8 mouse cellular contexts compared by ENCODE assay signal in genomic region chr8:84104697-84105609, GRCm38 (mm10). TPM values are rescaled to one million over a fixed set of nuclear protein-coding genes. Genes with fewer than 3 reads are reported as not detected.
A peak's percentile ranks its signal among the peaks of the same experiment; 100 is the strongest.
DNase-seq lines count a peak whose midpoint lies in the region; ATAC-seq and TF ChIP-seq lines count a peak whose summit lies in the region.

Dcaf15 (minus strand) TSS chr8:84104768.

- peak; percentile 96 to 97 for DNase-seq in gastrocnemius, adult 8-10 months (ENCODE audit: low spot score in 2 of 2)
- DNase-seq in hindlimb bud, embryonic 11.5 days (ENCODE audit: extremely low spot score, low read depth, low spot score): peak; percentile 99
- peak; percentile 89 to 98 for DNase-seq in left cerebral cortex, adult 8-10 months (ENCODE audit: low spot score in 2 of 2)
- DNase-seq in right cerebral cortex, postnatal 10 days (ENCODE audit: low spot score in 2 of 2): peak; percentile 99
- peak; percentile 95 for DNase-seq in urinary bladder, postnatal 25 days (ENCODE audit: low spot score)

- peak; percentile 91 for ATAC-seq in activated CD4-positive, CD25-positive, alpha-beta regulatory T cell, adult 4 months

- H3K27ac ChIP-seq in cortical plate, adult 2 months (ENCODE audit: insufficient read depth, low read length): no peak within 1 kb of the TSS

- TF ChIP-seq POLR2A in cortical plate, adult 2 months (IDR thresholded peaks at IDR 0.05; ENCODE audit: extremely low read depth, insufficient read depth, low read length): peak; percentile 67; the same call in 1 of the 2 replicates

- H3K9me3 ChIP-seq in megakaryocyte, embryonic 14.5 days: peaks cover 3% of the 10 kb centered on the region; the same call in 1 of the 2 replicates

- no peak for TF ChIP-seq CTCF in cortical plate, adult 2 months (IDR thresholded peaks at IDR 0.05; ENCODE audit: extremely low read depth, insufficient read depth, low read length)

- no peaks in the 10 kb centered on the region for H3K27me3 ChIP-seq in megakaryocyte, embryonic 14.5 days (replicated peaks)

- H3K4me1 ChIP-seq in cortical plate, adult 2 months (ENCODE audit: control insufficient read depth, insufficient read depth, low read length): no peaks in the 10 kb centered on the region
- peaks cover 47% of the 10 kb centered on the region for H3K4me1 ChIP-seq in megakaryocyte, embryonic 14.5 days

- H3K4me3 ChIP-seq in cortical plate, adult 2 months (ENCODE audit: insufficient read depth, low read length): peak within 1 kb of the TSS; percentile 56
- peak within 1 kb of the TSS; percentile 96 for H3K4me3 ChIP-seq in megakaryocyte, embryonic 14.5 days (replicated peaks)

- peaks cover 29% of the 10 kb centered on the region for H3K36me3 ChIP-seq in megakaryocyte, embryonic 14.5 days (replicated peaks; ENCODE audit: low read length)

RNA-seq across cellular contexts. Expression of gene Dcaf15, which starts in this region (rescaled TPM):
- polyA plus RNA-seq in activated CD4-positive, CD25-positive, alpha-beta regulatory T cell, adult 4 months (2017; shearing (Covaris generic)): 10 to 100 TPM; 13.9 to 15.9 TPM
- 29.9 and 33.2 TPM in 2 replicates for polyA plus RNA-seq in cortical plate, adult 2 months (2012; rRNA removed)
- 1 to 10 TPM; 4.3 to 5.2 (median 4.7) TPM for total RNA-seq in gastrocnemius, adult 8-10 months (2022)
- total RNA-seq in left cerebral cortex, adult 8-10 months (2022): 10 to 100 TPM; 17.0 to 19.8 (median 18.5) TPM
- polyA plus RNA-seq in megakaryocyte, embryonic 14.5 days (2012; ENCODE audit: insufficient read depth, low replicate concordance): 28.7 and 79.3 TPM in 2 replicates
